Mouse (Mus musculus) lung, embryonic 14.5 days (tissue): ENCODE measurements around the gene Gm20458. TPM values are rescaled to one million over a fixed set of nuclear protein-coding genes. Genes with fewer than 3 reads are reported as not detected.

Experiments used
- ATAC-seq: fragments of 200-750 bp; cut with Nextera tagmentation; 2 replicates; pipeline ENCODE4 v1.8.0; 2017; ENCODE audit warnings: mild to moderate bottlenecking, moderate TSS enrichment, moderate library complexity; ENCODE audit not compliant: insufficient read depth
- DNase-seq: peaks from one replicate; pipeline ENCODE4 v3.0.0-alpha.2; 2015
- H3K27ac ChIP-seq: fragments of 300-500 bp; sonication (generic); 2 replicates; pipeline ENCODE4 v1.5.1; 2014; ENCODE audit warnings: low read depth, mild to moderate bottlenecking, moderate library complexity
- H3K27me3 ChIP-seq: fragments of 300-500 bp; sonication (generic); 2 replicates; pipeline ENCODE4 v1.6.1; 2014; ENCODE audit warnings: low read length, control low read depth; ENCODE audit not compliant: insufficient read depth
- H3K36me3 ChIP-seq: fragments of 300-500 bp; sonication (generic); 2 replicates; pipeline ENCODE4 v1.6.1; 2014; ENCODE audit warnings: control low read depth; ENCODE audit not compliant: insufficient read depth
- H3K4me1 ChIP-seq: fragments of 300-500 bp; sonication (generic); 2 replicates; pipeline ENCODE4 v1.6.1; 2014; ENCODE audit warnings: antibody characterized with exemption, control low read depth; ENCODE audit not compliant: insufficient read depth
- H3K4me2 ChIP-seq: fragments of 300-500 bp; sonication (generic); 2 replicates; pipeline ENCODE4 v1.6.1; 2014; ENCODE audit warnings: mild to moderate bottlenecking
- H3K4me3 ChIP-seq: fragments of 300-500 bp; sonication (generic); 2 replicates; pipeline ENCODE4 v1.5.1; 2014; ENCODE audit warnings: low read depth, low read length
- H3K9ac ChIP-seq: fragments of 300-500 bp; sonication (generic); 2 replicates; pipeline ENCODE4 v1.6.1; 2014
- H3K9me3 ChIP-seq: fragments of 300-500 bp; sonication (generic); 2 replicates; pipeline ENCODE4 v1.6.1; 2016; ENCODE audit warnings: low read depth, low read length, control low read depth
- CTCF ChIP-seq: IDR thresholded peaks from 2 replicates; pipeline ENCODE4 v1.5.1; 2016; ENCODE audit warnings: antibody characterized with exemption, low read depth
- WGBS: fragments of 180-500 bp; shearing (Covaris S2); extraction: QIAGEN DNeasy Blood & Tissue Kit; methylation state at CpG from one replicate; pipeline ENCODE4 v1.1.7; 2014; 5-methylcytosine and 5-hydroxymethylcytosine counted together
- polyA plus RNA-seq: library from polyadenylated mRNA; unstranded; fragments of >200 nt; fragmentation: Nextera tagmentation; extraction: Ambion mirVana; gene quantifications from 2 replicates; pipeline ENCODE4 v1.2.1, GENCODE M21; 2014

Gene Gm20458
- polyA plus RNA-seq = 14.4 and 14.9 TPM in 2 replicates

- peak; percentile 79 for TF ChIP-seq CTCF
- no peaks in the 10 kb centered on the region for H3K9me3 ChIP-seq
- DNase-seq (peak; percentile 99), ATAC-seq (peak; percentile 98)
- no peaks in the 10 kb centered on the region for H3K4me1 ChIP-seq
- peak within 1 kb of the TSS; percentile 74 for H3K4me2 ChIP-seq
- peak within 1 kb of the TSS; percentile 70 for H3K9ac ChIP-seq
- no peaks in the 10 kb centered on the region for H3K27me3 ChIP-seq
- under 1% methylated on average over 75 of the region's 79 CpGs for WGBS
- peak within 1 kb of the TSS; percentile 75 for H3K27ac ChIP-seq
- H3K36me3 ChIP-seq = peaks cover 30% of the 10 kb centered on the region
- peak within 1 kb of the TSS; percentile 86 for H3K4me3 ChIP-seq
These were observed at the start of gene Gm20458 for GRCm38 (mm10) chr2:164460745-164461551. Gene Gm20458 (plus strand): TSS chr2:164460967.

- DNase-seq = peak; percentile 40
- H3K36me3 ChIP-seq = no peaks in the 10 kb centered on the region
- no peaks in the 10 kb centered on the region for H3K9me3 ChIP-seq
- WGBS = 18% methylated on average over 28 of the region's 28 CpGs
- TF ChIP-seq CTCF = no peak
- peak overlapping the region; percentile 51 for H3K4me2 ChIP-seq
- peaks cover 12% of the 10 kb centered on the region; the same call in 1 of the 2 replicates for H3K27me3 ChIP-seq
- H3K9ac ChIP-seq = peak overlapping the region; percentile 4; the same call in 1 of the 2 replicates
- H3K4me3 ChIP-seq = peak overlapping the region; percentile 18
- peak; percentile 32; the same call in 1 of the 2 replicates for ATAC-seq
- H3K4me1 ChIP-seq = no peaks in the 10 kb centered on the region
- no peak overlapping the region for H3K27ac ChIP-seq
These were observed 46.6 kb upstream of the Gm20458 start for GRCm38 (mm10) chr2:164414167-164414566.

GRCm38 (mm10) chr2:164414581-164414980 lies 46.2 kb upstream of the Gm20458 start:
- no peak for DNase-seq
- Histone ChIP-seq H3K27me3 (0 out of 2 replicates have a peak, but pooled peaks cover 8% of the 10 kb centered on the region), H3K4me2 (peak overlapping the region; percentile 51), H3K27ac (no peak overlapping the region), H3K9me3 (no peaks in the 10 kb centered on the region), H3K36me3 (no peaks in the 10 kb centered on the region), H3K9ac (peak overlapping the region; percentile 4; the same call in 1 of the 2 replicates), H3K4me1 (no peaks in the 10 kb centered on the region), H3K4me3 (peak overlapping the region; percentile 18)
- ATAC-seq = no peak
- WGBS = 55% methylated on average over 10 of the region's 10 CpGs
- TF ChIP-seq CTCF = no peak

- no peaks in the 10 kb centered on the region for H3K27me3 ChIP-seq
- no peak overlapping the region for H3K4me2 ChIP-seq
- ATAC-seq (no peak), DNase-seq (peak; percentile 86)
- no peaks in the 10 kb centered on the region for H3K36me3 ChIP-seq
- H3K4me1 ChIP-seq = no peaks in the 10 kb centered on the region
- WGBS = 0% methylated on average over 2 of the region's 2 CpGs
- no peak overlapping the region for H3K4me3 ChIP-seq
- H3K27ac ChIP-seq = no peak overlapping the region
- peak; percentile 78 for TF ChIP-seq CTCF
- H3K9me3 ChIP-seq = no peaks in the 10 kb centered on the region
- no peak overlapping the region for H3K9ac ChIP-seq
These were observed 43.6 kb upstream of the Gm20458 start for GRCm38 (mm10) chr2:164417198-164417597.

GRCm38 (mm10) chr2:164418308-164418875 lies 42.4 kb upstream of the Gm20458 start:
- Histone ChIP-seq H3K36me3 (peaks cover 3% of the 10 kb centered on the region; the same call in 1 of the 2 replicates), H3K4me3 (no peak overlapping the region), H3K9me3 (no peaks in the 10 kb centered on the region), H3K4me2 (no peak overlapping the region), H3K4me1 (no peaks in the 10 kb centered on the region), H3K27me3 (no peaks in the 10 kb centered on the region), H3K9ac (no peak overlapping the region), H3K27ac (no peak overlapping the region)
- TF ChIP-seq CTCF = no peak
- 23% methylated on average over 3 of the region's 3 CpGs for WGBS
- ATAC-seq (no peak), DNase-seq (no peak)

GRCm38 (mm10) chr2:164419489-164419888 lies 41.3 kb upstream of the Gm20458 start:
- 4% methylated on average over 3 of the region's 3 CpGs for whole genome bisulfite sequencing
- TF ChIP-seq CTCF = no peak
- Histone ChIP-seq H3K9ac (no peak overlapping the region), H3K4me1 (no peaks in the 10 kb centered on the region), H3K27ac (no peak overlapping the region), H3K27me3 (no peaks in the 10 kb centered on the region), H3K4me2 (no peak overlapping the region), H3K36me3 (peaks cover 11% of the 10 kb centered on the region; the same call in 1 of the 2 replicates), H3K9me3 (no peaks in the 10 kb centered on the region), H3K4me3 (no peak overlapping the region)
- DNase-seq = no peak
- ATAC-seq = no peak

DNA sequence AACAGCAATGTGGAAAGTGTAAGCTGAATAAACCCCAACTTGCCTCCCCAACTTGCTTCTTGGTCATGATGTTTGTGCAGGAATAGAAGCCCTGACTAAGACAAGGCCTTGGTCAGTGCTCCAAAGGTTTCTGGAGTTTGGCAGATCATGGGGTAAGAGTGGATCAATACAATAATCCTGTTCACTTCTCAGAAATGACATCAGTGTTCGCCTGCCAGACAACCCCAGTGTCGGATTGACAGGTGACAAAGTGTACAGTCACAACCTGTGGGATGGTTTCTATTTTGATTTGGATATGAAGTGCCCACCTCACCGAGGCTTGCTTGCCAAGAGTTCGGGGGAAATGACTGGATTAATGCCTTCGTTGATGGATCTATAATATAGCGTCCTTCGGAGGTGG lies 39.5 kb upstream of the Gm20458 start:
- DNase-seq (no peak), ATAC-seq (no peak)
- H3K4me2 ChIP-seq = no peak overlapping the region
- no peak overlapping the region for H3K27ac ChIP-seq
- no peak for TF ChIP-seq CTCF
- no peak overlapping the region for H3K9ac ChIP-seq
- H3K9me3 ChIP-seq = no peaks in the 10 kb centered on the region
- H3K4me1 ChIP-seq = no peaks in the 10 kb centered on the region
- H3K36me3 ChIP-seq = peaks cover 26% of the 10 kb centered on the region
- H3K27me3 ChIP-seq = no peaks in the 10 kb centered on the region
- H3K4me3 ChIP-seq = no peak overlapping the region
- WGBS = 83% methylated on average over 7 of the region's 7 CpGs
